Mouse (Mus musculus) megakaryocyte, embryonic 14.5 days (primary cell): ENCODE measurements around the gene Srgap2.

ENCODE experiments used
- FLI1 ChIP-seq: IDR thresholded peaks from 2 replicates; pipeline ENCODE4 v1.6.1; 2012; ENCODE audit warnings: low read length, inconsistent platforms, mixed read lengths
- GATA1 ChIP-seq: IDR thresholded peaks from 3 replicates; pipeline ENCODE4 v1.6.1; 2012; ENCODE audit warnings: mixed read lengths, low read length, inconsistent platforms, borderline replicate concordance

- TF ChIP-seq GATA1 (no peak), FLI1 (no peak)
Observed at GRCm38 (mm10) chr1:131281731-131282130, 245.4 kb downstream of the Srgap2 start.
